Mouse (Mus musculus): ENCODE data around the gene Gm30191.
A peak's percentile ranks its signal among the peaks of the same experiment; 100 is the strongest.
"Not testable (repeated sequence)": the region's sequence is repeated elsewhere in the genome, so short reads cannot be mapped to it uniquely, and the experiment has no call there.

Gene Gm30191

DNA sequence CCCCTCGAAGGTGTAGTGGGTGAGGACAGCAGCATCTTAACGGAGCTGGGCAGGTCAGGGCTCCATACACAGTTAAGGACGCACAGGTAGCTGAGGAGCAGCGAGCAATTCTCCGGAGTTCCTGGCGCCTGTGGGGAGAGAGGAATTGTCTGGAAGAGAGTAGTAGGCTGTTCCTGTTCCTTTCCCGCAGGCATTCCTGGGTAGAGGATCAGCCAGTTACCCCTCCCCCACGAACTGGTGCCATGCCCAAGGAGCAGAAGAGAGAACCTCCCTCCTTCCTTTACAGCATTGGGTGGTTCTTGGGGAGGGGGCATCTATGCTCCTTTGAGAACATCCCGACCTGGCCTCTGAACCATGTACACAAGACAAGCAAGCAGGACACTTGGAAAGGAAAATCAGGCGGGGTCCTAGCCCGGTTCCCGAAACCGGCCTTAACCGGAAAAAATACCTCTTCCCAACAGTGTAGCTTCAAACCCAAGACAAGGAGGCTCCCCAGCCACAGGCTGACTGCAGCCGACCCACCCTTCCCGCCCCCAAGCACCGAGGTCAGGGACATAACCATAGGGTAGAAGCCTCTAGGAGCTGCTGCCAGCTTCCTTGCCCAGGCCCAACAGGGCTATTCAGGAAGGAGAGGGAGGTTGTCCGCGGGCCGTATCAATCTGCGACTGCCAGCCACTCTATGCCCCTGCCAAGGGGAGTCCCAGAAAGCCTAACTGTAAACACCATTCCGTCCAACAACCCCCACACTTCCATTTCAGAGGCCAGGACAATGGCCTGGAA, 5.6 kb downstream of the Gm30191 start:
- no peak for DNase-seq (ENCODE audit: low spot score in 2 of 2)

DNA sequence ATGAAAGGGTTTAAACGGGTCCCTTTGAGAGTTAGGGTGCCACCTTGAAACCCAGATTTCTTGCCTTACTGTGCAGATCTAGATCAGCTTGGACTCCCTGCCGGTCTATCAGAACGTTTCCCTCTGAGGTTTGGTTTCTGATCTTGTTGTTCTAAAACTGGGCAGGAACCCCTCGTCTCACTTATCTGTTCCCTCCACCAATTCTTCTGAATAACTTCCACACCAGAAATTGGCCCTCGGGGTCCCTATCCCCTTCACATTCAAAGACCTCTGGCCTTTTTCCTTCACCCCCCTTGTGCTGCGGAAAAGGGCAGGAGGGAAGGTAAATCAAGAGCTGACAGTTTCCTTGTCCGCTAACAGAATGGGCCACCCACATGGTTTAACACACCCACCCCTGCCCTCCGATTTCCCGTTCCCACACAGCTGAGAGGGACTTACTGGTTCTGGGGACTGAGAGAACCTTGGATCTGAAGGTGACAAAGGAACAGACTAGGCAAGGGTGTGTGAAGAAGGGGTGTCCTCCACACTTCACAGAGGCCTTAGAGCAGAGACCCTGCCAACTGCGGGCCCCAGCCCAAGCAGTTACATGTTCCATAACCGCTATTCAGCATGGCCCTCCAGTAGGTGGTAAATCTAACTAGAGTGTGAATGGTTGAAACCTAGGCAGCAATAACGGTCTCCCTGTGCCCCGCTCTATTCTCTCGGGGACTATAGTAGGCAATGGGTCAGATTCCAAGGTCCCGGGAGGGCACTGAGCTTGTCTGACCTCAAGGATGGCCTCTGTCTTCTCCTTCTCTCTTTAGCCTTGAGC, 6.4 kb downstream of the Gm30191 start:
- DNase-seq (ENCODE audit: low spot score in 2 of 2): no peak

DNA sequence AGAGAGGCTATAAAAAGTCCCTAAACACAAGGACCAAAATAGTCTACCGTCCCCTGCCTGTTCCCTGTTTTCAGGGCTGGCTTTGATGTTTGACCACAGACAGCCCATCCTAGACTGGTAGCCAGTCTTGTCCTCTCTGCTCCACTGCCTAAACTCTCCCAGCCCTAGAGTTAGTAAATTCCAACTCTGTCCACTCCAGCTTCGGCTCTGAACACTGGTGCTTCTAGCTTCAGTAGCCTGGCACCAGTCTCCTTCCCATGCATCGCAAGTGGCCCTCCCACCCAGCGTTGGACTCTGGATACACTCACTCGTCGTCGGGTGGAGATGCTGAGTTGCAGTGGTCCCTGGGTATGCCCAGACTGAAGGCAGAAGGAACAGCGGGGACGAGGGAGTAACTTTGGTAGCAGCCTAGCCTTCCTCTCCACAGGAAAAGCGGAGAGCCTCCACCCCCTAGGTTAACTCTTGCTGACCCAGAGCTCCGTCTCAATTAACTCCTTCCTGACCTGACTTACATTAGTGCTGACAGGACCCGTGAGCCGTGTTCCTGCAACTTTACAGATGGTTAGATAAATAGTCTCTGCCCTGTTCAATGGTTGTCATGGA, 7.1 kb downstream of the Gm30191 start, which contains the start of gene Grrp1:
Grrp1 (minus strand) TSS at position 385 of the 603 bp plus-strand sequence.
- peak in 1 of 2 experiments; percentile 33 for DNase-seq (ENCODE audit: low spot score in 2 of 2)

DNA sequence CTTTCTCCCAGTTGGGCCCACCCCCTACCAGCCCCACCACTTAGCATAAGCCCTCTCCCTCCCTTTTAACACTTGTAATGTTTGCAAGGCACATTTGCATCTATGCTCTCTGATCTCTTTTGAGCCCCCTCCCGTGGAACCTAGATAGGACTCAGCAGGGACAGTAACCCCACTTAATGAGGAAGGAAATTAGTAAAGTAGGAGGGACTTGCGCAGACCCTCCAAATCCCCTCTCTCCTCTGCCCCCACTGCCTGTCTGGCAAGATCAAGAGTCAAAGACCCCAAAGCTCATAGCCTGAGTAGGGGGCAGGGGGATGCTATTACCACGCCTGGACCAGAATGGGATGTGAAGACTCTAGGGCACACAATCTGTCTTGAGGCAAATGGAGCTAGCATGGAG, 8.1 kb downstream of the Gm30191 start:
- DNase-seq (ENCODE audit: low spot score in 2 of 2): no peak

DNA sequence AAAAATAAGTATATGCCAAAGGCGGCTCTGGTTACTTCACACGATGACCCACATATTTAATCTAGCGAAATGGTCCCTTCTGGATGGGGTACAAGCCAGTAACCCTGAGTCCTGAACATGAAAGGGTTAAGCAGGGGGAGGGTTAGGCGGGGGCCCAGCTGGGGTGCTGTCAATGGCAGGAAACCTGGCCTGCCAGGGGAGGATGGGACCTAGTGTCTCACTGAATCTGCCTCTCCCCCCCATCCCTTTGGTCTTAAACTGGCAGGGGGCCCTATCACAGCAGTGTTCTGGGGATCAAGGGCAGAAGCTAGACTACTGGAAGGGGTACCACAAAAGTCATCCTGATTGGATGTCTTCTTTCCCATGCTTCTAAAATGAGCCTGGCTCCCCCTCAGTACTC, 9.1 kb downstream of the Gm30191 start:
- no peak for DNase-seq (ENCODE audit: low spot score in 2 of 2)

DNA sequence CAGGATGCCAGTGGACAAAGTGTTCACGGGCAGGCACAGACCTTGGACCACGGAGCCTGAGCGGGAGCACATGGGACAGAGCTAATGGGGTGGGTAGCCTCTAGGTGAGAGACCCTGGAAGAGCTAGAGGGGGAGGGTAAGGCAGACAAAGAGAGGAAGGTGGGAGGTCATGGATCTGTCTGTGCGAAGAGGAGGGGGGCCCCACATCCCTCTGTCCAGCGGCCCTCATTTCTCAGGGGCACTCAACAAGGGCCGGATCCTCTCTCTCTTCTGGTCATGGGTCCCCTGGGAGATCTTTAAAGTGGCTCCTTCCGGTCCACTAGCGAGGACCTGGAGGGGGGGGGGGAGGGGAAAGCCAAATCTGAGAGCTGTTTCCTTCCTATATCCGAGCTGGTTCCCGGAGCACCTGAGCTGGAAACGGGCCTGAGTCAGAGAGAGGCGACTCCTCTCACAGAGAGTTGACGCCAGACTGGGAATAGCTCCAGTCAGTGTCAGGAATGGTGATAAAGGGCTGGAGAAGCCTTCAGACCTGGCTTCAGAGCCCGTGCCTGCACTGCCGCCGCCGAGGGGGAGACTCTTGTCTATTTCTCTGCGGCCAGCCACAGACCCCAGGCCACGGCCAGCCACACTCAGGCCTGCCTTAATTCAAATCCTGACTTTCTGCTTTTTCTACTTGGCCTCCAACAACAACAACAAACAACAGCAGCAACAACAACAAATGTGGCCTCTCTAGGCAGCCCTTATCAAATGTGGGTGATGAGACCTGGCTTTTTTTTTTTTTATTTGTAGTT, 9.9 kb downstream of the Gm30191 start:
- DNase-seq (ENCODE audit: low spot score in 2 of 2): peak; percentile 33 to 55

DNA sequence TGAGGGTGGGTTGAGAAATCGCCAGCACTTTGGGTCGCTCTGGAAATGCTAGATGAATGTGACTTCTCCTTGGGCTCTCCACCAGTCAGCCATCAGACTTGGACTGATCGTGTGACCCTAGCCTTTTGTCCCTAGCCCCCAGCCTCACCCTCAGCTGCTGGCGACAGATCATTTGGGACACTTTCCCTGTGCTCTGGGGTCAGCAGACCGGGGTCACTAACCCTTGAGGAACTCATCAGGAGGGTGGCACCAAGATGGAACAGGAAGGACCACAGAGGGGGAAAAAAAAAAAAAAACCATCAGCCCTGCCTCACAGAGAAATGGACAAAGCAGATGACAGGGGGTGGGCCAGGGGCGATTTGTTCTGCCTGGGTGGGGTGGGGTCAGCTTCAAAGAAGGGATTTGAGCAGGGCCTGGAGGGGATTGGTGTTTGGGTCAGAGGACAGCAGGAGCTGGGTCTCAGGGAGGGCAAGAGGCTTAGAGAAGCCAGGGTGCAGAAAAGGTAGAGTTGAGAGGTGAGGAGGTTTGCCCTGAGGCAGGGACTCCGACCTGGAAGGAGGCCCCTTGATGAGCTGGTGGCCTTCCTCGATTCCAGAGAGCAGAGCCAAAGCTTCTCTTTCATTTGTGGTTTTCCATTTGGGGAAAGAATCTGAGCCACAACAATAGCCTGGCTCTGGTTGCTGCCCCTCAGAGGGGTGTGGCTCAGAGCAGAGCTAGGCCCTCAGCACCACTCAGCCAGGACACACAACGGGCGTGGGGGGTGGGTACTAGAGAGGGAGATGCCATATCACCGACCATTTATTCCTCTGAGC, 10.7 kb downstream of the Gm30191 start:
- no peak for DNase-seq (ENCODE audit: low spot score in 2 of 2)

DNA sequence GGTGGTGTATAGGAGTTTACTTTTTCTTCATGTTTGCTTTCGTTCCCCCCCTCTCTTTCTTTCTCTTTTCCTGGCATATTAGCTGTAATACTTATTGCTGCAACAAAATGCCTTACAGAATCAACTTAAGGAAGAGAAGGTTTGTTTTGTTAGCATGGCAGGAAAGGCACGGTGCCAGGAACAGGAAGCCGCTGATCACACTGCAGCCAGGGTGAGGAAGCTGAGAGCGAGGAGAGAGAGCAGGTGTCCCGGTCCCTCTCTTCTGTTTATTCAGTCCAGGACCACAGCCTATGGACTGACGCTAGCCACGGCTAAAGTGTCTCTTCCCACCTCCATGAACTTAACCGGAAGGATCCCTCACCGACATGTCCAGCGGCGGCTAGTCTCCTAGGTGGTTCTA, 11.6 kb downstream of the Gm30191 start:
- DNase-seq (ENCODE audit: low spot score in 2 of 2): no peak

DNA sequence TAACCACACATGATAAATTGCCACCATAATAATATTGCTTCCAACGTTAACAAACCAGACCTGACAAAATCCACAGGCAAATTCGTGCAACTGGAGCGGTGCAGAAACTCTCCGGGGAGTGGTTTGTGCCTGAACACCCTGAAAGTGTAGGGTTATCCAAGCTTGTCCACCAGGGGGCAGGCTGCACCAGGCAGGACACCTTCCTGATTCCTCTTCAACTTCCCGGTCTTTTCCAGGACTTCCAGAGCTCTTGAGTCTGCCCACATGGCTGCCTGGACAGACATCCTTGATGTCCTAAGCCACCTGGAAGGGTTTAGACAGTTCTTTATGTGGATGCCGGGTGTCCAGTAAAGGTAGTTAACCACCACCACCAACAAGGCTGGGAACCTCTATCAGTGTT, 16.5 kb downstream of the Gm30191 start:
- peak in 1 of 2 experiments; percentile 57 for DNase-seq (ENCODE audit: low spot score in 2 of 2)

DNA sequence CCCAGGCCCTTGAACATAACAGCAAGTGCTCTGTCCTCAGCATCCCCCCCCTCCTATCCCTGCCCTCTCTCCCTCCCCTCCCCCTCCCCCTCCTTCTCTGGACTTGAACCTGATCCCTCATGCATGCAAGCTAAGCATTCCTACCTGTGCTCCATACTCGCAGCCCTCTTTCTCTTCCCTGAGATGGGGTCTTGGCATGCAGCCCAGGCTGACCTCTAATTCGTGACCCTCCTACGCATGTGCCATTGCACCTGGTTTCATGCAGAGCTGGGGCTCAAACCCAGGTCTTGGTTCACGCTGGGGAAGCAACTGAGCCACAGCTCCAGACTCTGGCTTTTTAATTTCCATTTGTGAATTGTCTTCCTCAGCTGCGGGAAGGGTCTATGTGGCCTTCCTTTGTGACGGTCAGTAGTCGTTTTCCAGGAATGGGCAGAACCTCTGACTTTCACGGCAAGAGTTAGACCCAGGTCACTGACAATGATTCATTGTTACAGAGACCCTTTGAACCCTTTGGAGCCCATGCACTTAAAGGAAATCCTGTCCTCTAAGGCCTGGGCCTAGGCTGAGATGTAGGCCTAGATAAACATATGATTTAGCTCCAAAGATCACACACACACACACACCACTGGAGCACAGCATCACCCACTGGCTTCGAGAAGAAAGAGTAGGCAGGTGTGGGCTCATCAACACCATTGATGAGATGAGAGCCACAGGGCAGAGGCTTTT, 19.3 kb downstream of the Gm30191 start:
- DNase-seq (ENCODE audit: low spot score in 2 of 2): peak in 1 of 2 experiments; percentile 1

DNA sequence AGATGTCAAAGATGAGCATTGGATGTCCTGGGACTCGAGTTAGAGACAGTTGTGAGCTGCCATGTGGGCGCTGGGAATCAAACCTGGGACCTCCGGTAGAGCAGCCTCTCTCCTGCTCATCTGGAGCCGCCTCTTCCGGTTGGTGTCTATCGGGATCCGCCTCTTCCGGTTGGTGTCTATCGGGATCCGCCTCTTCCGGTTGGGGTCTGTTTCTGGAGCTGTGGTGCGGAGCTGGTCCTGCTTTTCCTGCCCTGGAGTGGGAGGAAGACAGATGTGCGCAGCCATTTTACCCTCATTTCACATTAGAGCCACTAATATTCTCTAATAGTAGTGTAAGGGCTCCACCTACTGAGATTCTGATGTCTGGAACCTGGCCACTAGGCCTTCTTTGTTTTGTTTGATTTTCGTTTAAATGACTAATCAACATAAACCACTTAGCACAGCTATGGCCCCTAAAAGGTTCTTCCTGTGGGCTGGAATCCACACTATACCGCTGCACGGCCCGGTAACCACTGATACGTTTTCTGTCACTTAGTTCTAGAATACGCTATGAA, 21.4 kb downstream of the Gm30191 start:
- DNase-seq (ENCODE audit: low spot score in 2 of 2): peak in 1 of 2 experiments; percentile 10

DNA sequence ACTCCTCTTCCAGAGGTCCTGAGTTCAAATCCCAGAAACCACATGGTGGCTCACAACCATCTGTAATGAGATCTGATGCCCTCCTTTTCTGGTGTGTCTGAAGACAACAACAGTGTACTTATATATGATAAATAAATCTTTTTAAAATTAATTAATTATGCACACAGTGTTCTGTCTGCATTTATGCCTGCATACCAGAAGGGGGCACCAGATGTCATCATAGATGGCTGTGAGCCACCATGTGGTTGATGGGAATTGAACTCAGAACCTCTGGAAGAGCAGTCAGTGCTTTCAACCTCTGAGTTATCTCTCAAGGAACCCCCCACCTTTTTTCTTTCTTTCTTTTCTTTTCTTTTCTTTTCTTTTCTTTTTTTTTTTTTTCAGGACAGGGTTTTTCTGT, 22.9 kb downstream of the Gm30191 start:
- not testable (repeated sequence) for DNase-seq (ENCODE audit: low spot score in 2 of 2)

DNA sequence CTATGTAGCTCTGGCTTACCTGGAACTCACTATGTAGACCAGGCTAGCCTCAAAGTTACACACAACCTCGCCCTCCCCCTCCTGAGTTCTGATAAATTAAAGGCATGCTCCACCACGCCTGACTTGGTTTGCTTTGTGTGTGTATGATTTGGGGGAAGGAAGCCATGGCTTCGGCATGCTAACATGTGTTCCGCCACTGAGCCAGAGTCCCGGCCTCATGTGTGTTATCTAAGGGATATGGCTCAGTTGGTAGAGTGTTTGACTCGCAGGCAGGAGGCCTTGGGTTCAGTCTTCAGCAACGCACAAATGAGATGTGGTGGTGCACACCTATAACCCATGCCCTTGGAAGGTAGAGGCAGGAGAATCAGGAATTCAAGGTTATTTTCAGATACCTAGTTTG, 25.2 kb downstream of the Gm30191 start:
- no peak for DNase-seq (ENCODE audit: low spot score in 2 of 2)

DNA sequence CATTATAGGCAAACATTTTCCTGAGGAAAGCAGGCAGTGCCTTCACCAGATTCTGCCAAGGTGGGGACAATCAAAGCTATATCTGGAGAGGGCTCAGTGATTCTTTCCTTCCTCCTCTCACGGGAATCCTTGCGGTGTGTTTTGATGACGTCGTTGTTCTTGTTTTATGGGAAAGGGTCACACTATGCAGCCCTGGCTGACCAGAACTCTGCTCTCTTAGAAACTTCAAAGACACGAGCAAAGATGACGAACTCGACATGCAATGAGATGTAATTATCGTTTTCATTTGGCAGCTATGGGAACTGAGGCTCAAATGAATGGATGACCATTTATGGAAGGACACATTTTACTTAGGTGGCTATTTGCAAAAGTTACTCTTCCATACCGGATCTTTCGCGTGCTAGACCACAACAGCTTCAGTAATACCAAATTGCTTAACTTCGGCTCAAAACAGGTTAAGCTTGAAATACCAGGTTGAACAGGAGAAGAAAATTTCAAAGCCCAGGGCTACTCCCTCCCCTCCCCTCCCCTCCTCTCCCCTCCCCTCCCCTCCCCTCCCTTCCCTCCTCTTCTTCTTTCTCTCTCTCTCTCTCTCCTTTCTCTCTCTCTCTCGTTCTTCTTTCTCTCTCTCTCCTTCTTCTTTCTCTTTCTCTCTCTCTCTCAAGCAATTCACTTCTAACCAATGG, 26.1 kb downstream of the Gm30191 start:
- DNase-seq (ENCODE audit: low spot score in 2 of 2): no peak

DNA sequence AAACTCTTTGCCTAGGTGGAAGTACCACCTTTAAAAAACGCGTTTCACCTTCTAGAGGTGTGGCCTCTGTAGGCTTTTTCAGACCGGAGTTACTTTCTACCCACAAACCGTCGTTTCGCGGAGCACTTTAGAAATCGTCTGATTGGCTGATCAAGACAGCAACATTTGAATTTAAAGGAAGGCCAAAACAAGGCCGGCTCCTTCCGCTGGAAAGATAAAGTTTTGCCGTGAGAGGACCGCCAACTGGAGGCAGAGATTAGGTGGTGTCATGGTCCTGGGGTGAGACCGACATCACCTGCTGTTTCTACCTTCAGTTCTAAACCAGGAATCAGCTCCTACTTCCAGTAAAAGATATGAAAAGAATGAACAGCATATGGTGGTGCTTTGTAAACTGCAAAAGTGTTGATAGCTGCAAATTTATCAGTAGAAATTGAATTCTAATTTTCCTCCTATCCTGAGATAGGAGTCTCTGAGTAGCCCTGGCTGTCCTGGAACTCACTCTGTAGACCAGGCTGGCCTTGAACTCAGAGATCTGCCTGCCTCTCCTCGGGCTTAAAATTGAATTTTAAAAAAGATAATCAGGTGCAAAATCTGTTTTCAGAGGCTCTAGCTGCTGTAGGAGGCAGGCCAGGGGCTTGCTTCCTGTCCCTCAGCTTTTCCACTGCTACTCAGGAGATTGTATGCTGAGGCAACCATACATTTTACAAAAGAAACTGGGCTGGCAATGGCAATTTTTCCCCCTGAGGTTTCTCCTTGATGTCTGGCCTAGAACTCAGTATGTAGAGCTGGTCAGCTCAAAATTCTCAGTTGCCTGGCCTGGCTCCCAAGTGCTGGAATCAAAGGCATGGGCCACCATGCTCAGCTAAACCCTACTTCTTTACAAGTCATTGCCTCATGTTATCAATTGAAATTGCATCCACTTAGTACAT, 26.9 kb downstream of the Gm30191 start:
- DNase-seq (ENCODE audit: low spot score in 2 of 2): no peak

DNA sequence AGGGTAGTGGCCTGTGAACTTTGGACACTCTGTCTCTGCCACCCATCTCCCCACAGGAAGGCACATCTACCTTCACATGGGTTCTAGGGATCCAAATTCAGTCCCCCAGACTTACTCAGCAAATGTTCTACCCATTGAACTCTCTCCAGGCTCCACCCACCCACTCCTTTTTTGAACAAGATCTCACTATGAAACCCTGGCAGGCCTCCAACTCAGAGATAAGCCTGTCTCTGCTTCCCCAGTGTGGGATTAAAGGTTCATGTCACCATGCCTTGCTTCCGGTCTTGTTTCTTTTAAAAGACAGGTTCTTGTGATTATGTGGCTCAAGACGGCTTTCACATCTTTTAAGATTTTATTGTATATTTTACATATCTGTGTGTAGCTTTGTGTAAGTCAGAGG, 38.2 kb downstream of the Gm30191 start:
- DNase-seq (ENCODE audit: low spot score in 2 of 2): no peak

DNA sequence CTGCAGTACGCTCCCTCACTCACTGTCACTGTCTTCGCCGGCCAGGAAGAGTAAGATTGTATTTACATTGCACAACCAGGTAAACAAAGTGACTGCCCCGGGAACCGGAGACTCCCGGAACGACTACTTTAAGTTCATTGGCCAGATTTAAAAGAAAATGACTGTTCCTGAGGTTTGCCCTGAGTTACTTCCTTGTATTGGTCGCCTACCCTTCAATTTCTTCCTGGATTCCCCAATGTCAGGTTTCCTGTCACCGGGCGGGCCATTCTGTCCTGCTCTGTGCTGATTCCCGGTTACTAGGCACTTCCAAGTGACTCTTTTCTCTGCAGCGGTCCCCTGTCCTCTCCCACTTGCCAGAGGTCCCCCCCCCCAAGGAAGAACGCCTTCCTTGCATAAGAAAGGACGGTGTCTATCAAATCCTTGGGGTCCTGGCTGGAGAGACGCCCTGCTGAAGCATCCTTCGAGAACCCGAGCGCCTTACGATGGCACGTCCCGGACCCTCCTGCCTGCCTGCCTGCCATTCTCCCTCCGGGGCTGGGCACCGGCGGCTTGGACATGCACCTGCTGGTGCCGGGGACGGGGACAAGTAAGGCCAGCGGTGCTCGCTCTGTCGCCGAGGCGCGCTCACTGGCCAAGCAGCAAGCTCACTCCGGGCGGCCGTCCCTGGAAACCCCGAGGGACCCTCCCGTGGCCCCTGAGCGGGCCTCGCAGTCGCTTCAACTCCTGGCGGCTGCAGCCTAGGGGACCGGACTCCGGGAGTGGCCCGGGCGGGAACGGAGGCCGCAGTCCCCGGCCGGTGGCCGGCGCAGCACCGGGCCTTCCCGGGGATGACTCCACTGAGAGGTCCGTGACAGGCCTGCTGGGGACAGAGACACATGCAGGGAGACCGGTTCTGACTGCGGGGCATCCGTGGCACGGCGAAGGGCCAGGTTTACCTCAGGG, 39.8 kb downstream of the Gm30191 start:
- DNase-seq (ENCODE audit: low spot score in 2 of 2): no peak

Data from heart, adult 9 months (tissue).